Mouse (Mus musculus) CD4-positive, CD25-positive, alpha-beta regulatory T cell (primary cell): ENCODE data around the gene R3hdm2. TPM values are rescaled to one million over a fixed set of nuclear protein-coding genes. Genes with fewer than 3 reads are reported as not detected.

Experiments used
- polyA plus RNA-seq: library from polyadenylated mRNA; unstranded; fragments of 100-300 nt; shearing (Covaris generic); gene quantifications from one replicate; pipeline ENCODE4 v1.2.1, GENCODE M21; 2017

Gene R3hdm2
- polyA plus RNA-seq = 39.5 TPM

GRCm38 (mm10) chr10:127380251-127380691, at the start of gene R3hdm2:
R3hdm2 (plus strand) TSS chr10:127380327.

GRCm38 (mm10) chr10:127341891-127342639, 38.1 kb upstream of the R3hdm2 start, which contains the start of gene Gli1:
Gli1 (minus strand) TSS chr10:127341974.

GRCm38 (mm10) chr10:127353909-127354895, 25.9 kb upstream of the R3hdm2 start, which contains the start of gene Inhbe:
Inhbe (minus strand) TSS chr10:127354411.

GRCm38 (mm10) chr10:127369834-127370820, 10.0 kb upstream of the R3hdm2 start, which contains the start of gene Inhbc:
Inhbc (minus strand) TSS chr10:127370431.

GRCm38 (mm10) chr10:127500894-127501893, 121.1 kb downstream of the R3hdm2 start, which contains the start of gene Stac3:
Stac3 (plus strand) TSS chr10:127501686.

GRCm38 (mm10) chr10:127514764-127515163, 134.6 kb downstream of the R3hdm2 start, which contains the start of gene Ndufa4l2:
Ndufa4l2 (plus strand) TSS chr10:127514967.

GRCm38 (mm10) chr10:127522088-127522581, 142.0 kb downstream of the R3hdm2 start, which contains the start of gene Shmt2:
Shmt2 (minus strand) TSS chr10:127522444.

GRCm38 (mm10) chr10:127534036-127534928, 154.2 kb downstream of the R3hdm2 start, which contains the start of gene Nxph4:
Nxph4 (minus strand) TSS chr10:127534559.

Other genes with a start within 250 kb of the R3hdm2 start
- 728 TPM for gene B4galnt1, start 215.1 kb upstream of the R3hdm2 start, polyA plus RNA-seq
- gene Slc26a10, start 199.7 kb upstream of the R3hdm2 start, polyA plus RNA-seq = 5.8 TPM
- gene Arhgef25, start 190.2 kb upstream of the R3hdm2 start, polyA plus RNA-seq = 0.43 TPM
- 112 TPM for gene Dtx3, start 184.6 kb upstream of the R3hdm2 start, polyA plus RNA-seq
- gene Pip4k2c, start 168.7 kb upstream of the R3hdm2 start, polyA plus RNA-seq = 37.4 TPM
- gene Kif5a, start 117.0 kb upstream of the R3hdm2 start, polyA plus RNA-seq = 0.74 TPM
- gene Dctn2, start 114.0 kb upstream of the R3hdm2 start, polyA plus RNA-seq = 117 TPM
- gene Mbd6, start 91.3 kb upstream of the R3hdm2 start, polyA plus RNA-seq = 13.4 TPM
- 74.3 TPM for gene Mars, start 68.5 kb upstream of the R3hdm2 start, polyA plus RNA-seq
- gene Arhgap9, start 58.4 kb upstream of the R3hdm2 start, polyA plus RNA-seq = 395 TPM
- gene Gli1, start 38.4 kb upstream of the R3hdm2 start, polyA plus RNA-seq = 0.54 TPM
- gene Inhbe, start 25.9 kb upstream of the R3hdm2 start, polyA plus RNA-seq = 0.07 TPM
- not detected for gene Inhbc, start 9.9 kb upstream of the R3hdm2 start, polyA plus RNA-seq
- 0.14 TPM for gene Stac3, start 121.4 kb downstream of the R3hdm2 start, polyA plus RNA-seq
- gene Ndufa4l2, start 134.6 kb downstream of the R3hdm2 start, polyA plus RNA-seq = not detected
- 103 TPM for gene Shmt2, start 142.1 kb downstream of the R3hdm2 start, polyA plus RNA-seq
- gene Nxph4, start 154.2 kb downstream of the R3hdm2 start, polyA plus RNA-seq = not detected
- gene Lrp1, start 240.8 kb downstream of the R3hdm2 start, polyA plus RNA-seq = 0.31 TPM